Mouse (Mus musculus) midbrain, embryonic 11.5 days (tissue): ENCODE results near the gene Diras1. TPM values are rescaled to one million over a fixed set of nuclear protein-coding genes. Genes with fewer than 3 reads are reported as not detected.

ENCODE experiments used
- ATAC-seq: fragments of 200-750 bp; cut with Nextera tagmentation; 2 replicates; pipeline ENCODE4 v1.8.0; 2017; ENCODE audit warnings: moderate TSS enrichment, moderate library complexity; ENCODE audit not compliant: low FRiP score
- DNase-seq: peaks from one replicate; pipeline ENCODE4 v3.0.0; 2015; ENCODE audit warnings: low spot score; ENCODE audit errors: missing footprints
- H3K27ac ChIP-seq: fragments of 300-500 bp; sonication (generic); 2 replicates; pipeline ENCODE4 v1.5.1; 2014; ENCODE audit warnings: low read depth, low read length
- H3K27me3 ChIP-seq: fragments of 300-500 bp; sonication (generic); 2 replicates; pipeline ENCODE4 v1.6.1; 2014; ENCODE audit warnings: mild to moderate bottlenecking, low read length, moderate library complexity, mixed read lengths; ENCODE audit not compliant: control insufficient read depth, insufficient read depth
- H3K36me3 ChIP-seq: fragments of 300-500 bp; sonication (generic); 2 replicates; pipeline ENCODE4 v1.6.1; 2014; ENCODE audit warnings: mild to moderate bottlenecking, low read length, moderate library complexity, mixed read lengths; ENCODE audit not compliant: control insufficient read depth, insufficient read depth
- H3K4me1 ChIP-seq: fragments of 300-500 bp; sonication (generic); 2 replicates; pipeline ENCODE4 v1.6.1; 2014; ENCODE audit warnings: low read length; ENCODE audit not compliant: control insufficient read depth, insufficient read depth
- H3K4me2 ChIP-seq: fragments of 300-500 bp; sonication (generic); 2 replicates; pipeline ENCODE4 v1.6.1; 2014; ENCODE audit warnings: mild to moderate bottlenecking, moderate library complexity
- H3K4me3 ChIP-seq: fragments of 300-500 bp; sonication (generic); 2 replicates; pipeline ENCODE4 v1.5.1; 2014; ENCODE audit warnings: low read depth, low read length
- H3K9ac ChIP-seq: fragments of 300-500 bp; sonication (generic); 2 replicates; pipeline ENCODE4 v1.6.1; 2014; ENCODE audit warnings: low read length
- H3K9me3 ChIP-seq: fragments of 300-500 bp; sonication (generic); 2 replicates; pipeline ENCODE4 v1.6.1; 2016; ENCODE audit warnings: low read length; ENCODE audit not compliant: control insufficient read depth
- WGBS: fragments of 180-500 bp; shearing (Covaris S2); extraction: QIAGEN DNeasy Blood & Tissue Kit; methylation state at CpG from one replicate; pipeline ENCODE4 v1.1.7; 2014; 5-methylcytosine and 5-hydroxymethylcytosine counted together
- polyA plus RNA-seq: library from polyadenylated mRNA; unstranded; fragments of >200 nt; fragmentation: Nextera tagmentation; extraction: Ambion mirVana; gene quantifications from 2 replicates; pipeline ENCODE4 v1.2.1, GENCODE M21; 2014

Gene Diras1
- polyA plus RNA-seq, 1 experiment from 2014 or later, result 3.3 TPM

DNA sequence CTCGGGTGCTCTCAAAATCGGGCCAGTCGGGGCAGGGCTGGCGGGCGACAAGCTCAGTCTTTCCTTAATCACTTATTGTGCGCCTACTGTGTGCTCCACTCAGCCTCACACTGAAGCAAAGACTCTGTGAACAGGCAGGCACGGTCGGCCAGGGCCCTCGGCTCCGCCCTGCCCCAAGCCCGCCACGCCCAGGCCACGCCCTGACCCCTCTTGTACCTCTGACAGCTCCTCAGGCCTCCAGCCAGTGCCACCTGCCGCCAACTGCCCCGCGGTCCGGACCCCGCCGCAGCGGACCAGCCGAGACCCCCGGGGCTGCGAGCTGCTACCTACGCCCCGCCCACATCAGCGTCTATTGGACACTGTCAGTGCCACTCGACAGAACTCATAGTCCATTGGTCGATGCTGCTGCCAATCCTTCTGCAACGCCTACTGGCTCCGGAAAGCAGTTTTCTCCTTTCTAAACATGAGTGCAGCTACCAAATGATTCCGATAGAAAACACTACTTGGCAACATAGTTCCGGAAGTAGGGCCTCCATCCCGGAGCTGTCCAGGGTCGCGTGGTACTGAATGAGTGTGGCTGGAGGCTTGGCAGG is 11.6 kb upstream of the Diras1 start, which contains the start of gene Slc39a3:
Slc39a3 (minus strand) TSS at position 439 of the 593 bp plus-strand sequence.
- Histone ChIP-seq H3K9ac (peak within 1 kb of the TSS; percentile 76), H3K4me3 (peak within 1 kb of the TSS; percentile 68), H3K27ac (peak within 1 kb of the TSS; percentile 41; the same call in 1 of the 2 replicates), H3K4me1 (no peaks in the 10 kb centered on the region), H3K36me3 (no peaks in the 10 kb centered on the region), H3K4me2 (peak within 1 kb of the TSS; percentile 54), H3K9me3 (no peaks in the 10 kb centered on the region), H3K27me3 (no peaks in the 10 kb centered on the region)
- DNase-seq (peak; percentile 100), ATAC-seq (peak; percentile 99)
- under 1% methylated on average over 35 of the region's 35 CpGs for WGBS

DNA sequence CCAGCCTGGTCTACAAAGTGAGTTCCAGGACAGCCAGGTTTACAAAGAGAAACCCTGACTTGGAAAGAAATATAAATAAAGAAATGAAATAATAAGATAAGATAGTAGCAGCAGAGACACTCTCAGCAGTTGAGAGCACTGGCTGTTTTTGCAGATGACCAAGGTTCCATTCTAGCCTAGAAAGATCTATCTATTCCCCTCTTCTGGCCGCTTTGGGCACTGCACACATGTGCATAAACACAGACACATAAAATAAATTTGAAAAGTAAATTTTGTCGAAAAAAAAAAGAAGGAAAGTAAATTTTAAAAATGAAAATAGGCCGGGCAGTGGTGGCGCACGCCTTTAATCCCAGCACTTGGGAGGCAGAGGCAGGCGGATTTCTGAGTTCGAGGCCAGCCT is 10.8 kb upstream of the Diras1 start:
- no peak for DNase-seq

DNA sequence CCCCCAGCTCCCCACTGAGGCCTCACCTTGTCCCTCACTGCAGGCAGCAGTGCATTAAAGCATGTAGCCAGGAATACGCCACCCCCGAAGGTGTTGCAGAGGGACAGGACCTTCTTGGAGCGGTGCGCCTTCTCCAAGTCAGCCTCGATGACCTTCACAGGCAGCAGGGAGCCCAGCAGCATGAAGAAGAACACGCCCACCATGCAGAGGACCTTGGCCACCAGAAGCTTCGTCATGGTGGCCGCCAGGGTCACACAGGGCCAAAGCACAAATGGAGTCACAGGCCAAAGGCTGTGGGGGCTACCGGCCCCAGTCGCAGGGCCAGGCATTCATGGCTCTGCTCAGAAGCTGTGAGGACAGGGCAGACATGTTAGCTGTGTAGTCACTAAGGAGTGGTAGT is 8.1 kb upstream of the Diras1 start:
- Histone ChIP-seq H3K9me3 (no peaks in the 10 kb centered on the region), H3K36me3 (peaks cover 6% of the 10 kb centered on the region; the same call in 1 of the 2 replicates), H3K4me3 (no peak overlapping the region), H3K4me1 (no peaks in the 10 kb centered on the region), H3K4me2 (no peak overlapping the region), H3K27me3 (no peaks in the 10 kb centered on the region), H3K9ac (no peak overlapping the region), H3K27ac (no peak overlapping the region)
- ATAC-seq (no peak), DNase-seq (no peak)
- WGBS, result 78% methylated on average over 10 of the region's 10 CpGs

More for the DNA sequence above, 10.8 kb upstream of the Diras1 start:
- Histone ChIP-seq H3K4me1 (no peaks in the 10 kb centered on the region), H3K9ac (no peak overlapping the region), H3K4me2 (no peak overlapping the region), H3K27ac (no peak overlapping the region), H3K9me3 (no peaks in the 10 kb centered on the region), H3K27me3 (no peaks in the 10 kb centered on the region), H3K4me3 (no peak overlapping the region), H3K36me3 (peaks cover under 1% of the 10 kb centered on the region; the same call in 1 of the 2 replicates)
- no peak for ATAC-seq
- WGBS, result 77% methylated on average over 7 of the region's 7 CpGs

GRCm38 (mm10) chr10:81029031-81029430 is 3.6 kb upstream of the Diras1 start:
- Histone ChIP-seq H3K27ac (no peak overlapping the region), H3K27me3 (peaks cover 7% of the 10 kb centered on the region), H3K9me3 (no peaks in the 10 kb centered on the region), H3K4me3 (no peak overlapping the region), H3K4me1 (peaks cover 7% of the 10 kb centered on the region; the same call in 1 of the 2 replicates), H3K36me3 (peaks cover 6% of the 10 kb centered on the region; the same call in 1 of the 2 replicates), H3K4me2 (no peak overlapping the region), H3K9ac (no peak overlapping the region)
- WGBS, result 71% methylated on average over 10 of the region's 10 CpGs
- ATAC-seq (no peak), DNase-seq (no peak)

DNA sequence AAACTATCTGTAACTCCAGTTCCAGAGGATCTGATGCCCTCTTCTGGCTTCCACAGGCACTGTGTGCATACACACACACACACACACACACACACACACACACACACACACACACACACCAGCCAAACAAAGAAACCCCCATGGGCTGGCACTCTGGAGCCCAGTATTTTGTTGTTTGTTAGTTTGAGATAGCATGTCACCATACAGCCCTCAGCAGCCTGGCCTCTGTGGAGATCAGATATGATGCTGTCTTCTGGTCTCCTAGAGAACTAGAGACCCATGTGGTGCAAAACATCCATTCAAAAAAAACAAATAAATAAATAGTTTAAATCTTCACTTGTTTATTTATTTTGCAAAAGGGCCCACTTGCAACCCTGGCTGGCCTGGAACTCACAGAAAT is 2.8 kb upstream of the Diras1 start:
- H3K4me3 ChIP-seq, result no peak overlapping the region
- no peaks in the 10 kb centered on the region for H3K9me3 ChIP-seq
- DNase-seq, result no peak
- no peak overlapping the region for H3K27ac ChIP-seq
- H3K27me3 ChIP-seq, result peaks cover 7% of the 10 kb centered on the region
- H3K4me1 ChIP-seq, result peaks cover 7% of the 10 kb centered on the region; the same call in 1 of the 2 replicates
- peaks cover 6% of the 10 kb centered on the region; the same call in 1 of the 2 replicates for H3K36me3 ChIP-seq
- no peak overlapping the region for H3K4me2 ChIP-seq
- no peak overlapping the region for H3K9ac ChIP-seq
- ATAC-seq, result no peak

DNA sequence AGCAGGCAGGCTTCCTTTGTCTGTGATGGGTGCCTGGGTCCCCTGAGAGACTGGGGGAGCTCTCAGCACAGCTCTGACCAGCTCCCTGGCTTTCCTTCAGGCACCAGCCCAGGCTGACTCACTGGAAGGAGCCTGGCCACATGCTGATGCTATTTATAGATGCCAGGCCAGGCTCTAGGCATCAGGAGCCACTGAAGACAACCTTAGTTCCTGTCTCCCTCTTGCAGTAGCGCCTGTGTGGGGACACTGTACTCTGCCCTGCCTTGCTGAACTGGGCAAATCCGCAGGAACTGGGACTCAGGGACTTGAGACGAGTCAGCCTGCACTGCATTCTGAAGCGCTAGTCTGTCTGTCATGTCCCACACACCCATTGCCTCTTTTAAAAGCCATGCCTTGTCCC is 1.9 kb upstream of the Diras1 start:
- Histone ChIP-seq H3K9ac (no peak overlapping the region), H3K4me2 (no peak overlapping the region), H3K27me3 (peaks cover 7% of the 10 kb centered on the region), H3K9me3 (no peaks in the 10 kb centered on the region), H3K27ac (no peak overlapping the region), H3K36me3 (peaks cover 6% of the 10 kb centered on the region; the same call in 1 of the 2 replicates), H3K4me3 (no peak overlapping the region), H3K4me1 (peaks cover 7% of the 10 kb centered on the region; the same call in 1 of the 2 replicates)
- 72% methylated on average over 4 of the region's 4 CpGs for WGBS
- ATAC-seq, result no peak
- no peak for DNase-seq

GRCm38 (mm10) chr10:81026857-81027256 is 1.4 kb upstream of the Diras1 start:
- Histone ChIP-seq H3K36me3 (peaks cover 6% of the 10 kb centered on the region; the same call in 1 of the 2 replicates), H3K4me3 (no peak overlapping the region), H3K4me2 (no peak overlapping the region), H3K4me1 (peaks cover 7% of the 10 kb centered on the region; the same call in 1 of the 2 replicates), H3K9ac (no peak overlapping the region), H3K27me3 (peaks cover 7% of the 10 kb centered on the region), H3K9me3 (no peaks in the 10 kb centered on the region), H3K27ac (no peak overlapping the region)
- 97% methylated on average over 5 of the region's 5 CpGs for WGBS
- no peak for ATAC-seq
- DNase-seq, result no peak

- DNase-seq (peak; percentile 84), ATAC-seq (peak; percentile 60)
- no peak overlapping the region for H3K27ac ChIP-seq
These were observed 328 bp downstream of the Diras1 start for GRCm38 (mm10) chr10:81025047-81025621.

GRCm38 (mm10) chr10:81024346-81024937 is 1.0 kb downstream of the Diras1 start:
- Histone ChIP-seq H3K4me1 (peaks cover 7% of the 10 kb centered on the region; the same call in 1 of the 2 replicates), H3K9ac (peak overlapping the region; percentile 65), H3K27me3 (peaks cover 7% of the 10 kb centered on the region), H3K4me2 (peak overlapping the region; percentile 73), H3K4me3 (peak overlapping the region; percentile 39), H3K27ac (no peak overlapping the region), H3K9me3 (no peaks in the 10 kb centered on the region), H3K36me3 (no peaks in the 10 kb centered on the region)
- DNase-seq (no peak), ATAC-seq (no peak)
- WGBS, result 67% methylated on average over 5 of the region's 5 CpGs

More at GRCm38 (mm10) chr10:81025047-81025621, 328 bp downstream of the Diras1 start:
- peak overlapping the region; percentile 39 for H3K4me3 ChIP-seq
- peaks cover 7% of the 10 kb centered on the region for H3K27me3 ChIP-seq
- peaks cover 7% of the 10 kb centered on the region; the same call in 1 of the 2 replicates for H3K4me1 ChIP-seq
- H3K36me3 ChIP-seq, result no peaks in the 10 kb centered on the region
- H3K9ac ChIP-seq, result peak overlapping the region; percentile 65
- H3K4me2 ChIP-seq, result peak overlapping the region; percentile 73
- WGBS, result 1% methylated on average over 36 of the region's 43 CpGs
- H3K9me3 ChIP-seq, result no peaks in the 10 kb centered on the region
